Mouse (Mus musculus) forebrain, postnatal 0 days (tissue): ENCODE measurements around the gene Pik3r2. TPM values are rescaled to one million over a fixed set of nuclear protein-coding genes. Genes with fewer than 3 reads are reported as not detected.

Experiments used
- ATAC-seq: fragments of 200-750 bp; cut with Nextera tagmentation; 2 replicates; pipeline ENCODE4 v1.8.0; 2017; ENCODE audit warnings: mild to moderate bottlenecking, moderate library complexity
- DNase-seq: peaks from one replicate; pipeline ENCODE4 v3.0.0-alpha.2; 2015
- H3K27ac ChIP-seq: fragments of 300-500 bp; sonication (generic); 2 replicates; pipeline ENCODE4 v1.5.1; 2014; ENCODE audit warnings: low read depth, mild to moderate bottlenecking, antibody characterized with exemption, low read length, moderate library complexity, mixed read lengths
- H3K27me3 ChIP-seq: fragments of 300-500 bp; sonication (generic); 2 replicates; pipeline ENCODE4 v1.6.1; 2014; ENCODE audit warnings: mild to moderate bottlenecking, low read length, mixed read lengths; ENCODE audit not compliant: insufficient read depth
- H3K36me3 ChIP-seq: fragments of 300-500 bp; sonication (generic); 2 replicates; pipeline ENCODE4 v1.6.1; 2014; ENCODE audit warnings: mild to moderate bottlenecking, moderate library complexity; ENCODE audit not compliant: insufficient read depth
- H3K4me1 ChIP-seq: fragments of 300-500 bp; sonication (generic); 2 replicates; pipeline ENCODE4 v1.6.1; 2014; ENCODE audit warnings: antibody characterized with exemption; ENCODE audit not compliant: insufficient read depth
- H3K4me2 ChIP-seq: fragments of 300-500 bp; sonication (generic); 2 replicates; pipeline ENCODE4 v1.6.1; 2014; ENCODE audit warnings: low read depth, mild to moderate bottlenecking, moderate library complexity
- H3K4me3 ChIP-seq: fragments of 300-500 bp; sonication (generic); 2 replicates; pipeline ENCODE4 v1.5.1; 2014; ENCODE audit warnings: low read depth, low read length, mixed read lengths
- H3K9ac ChIP-seq: fragments of 300-500 bp; sonication (generic); 2 replicates; pipeline ENCODE4 v1.6.1; 2014; ENCODE audit warnings: mild to moderate bottlenecking
- H3K9me3 ChIP-seq: fragments of 300-500 bp; sonication (generic); 2 replicates; pipeline ENCODE4 v1.6.1; 2016; ENCODE audit warnings: low read length
- CTCF ChIP-seq: sonication (generic); IDR thresholded peaks from 2 replicates; pipeline ENCODE4 v1.5.1; 2016; ENCODE audit warnings: antibody characterized with exemption, control low read depth, low read depth
- WGBS: fragments of 180-500 bp; shearing (Covaris S2); extraction: QIAGEN DNeasy Blood & Tissue Kit; methylation state at CpG from one replicate; pipeline ENCODE4 v1.1.7; 2014; 5-methylcytosine and 5-hydroxymethylcytosine counted together
- polyA plus RNA-seq: library from polyadenylated mRNA; unstranded; fragments of >200 nt; fragmentation: Nextera tagmentation; extraction: Ambion mirVana; gene quantifications from 2 replicates; pipeline ENCODE4 v1.2.1, GENCODE M21; 2015
- total RNA-seq: library from RNA; depleted of rRNA; stranded (reverse); fragments of >200 nt; gene quantifications from 2 replicates; pipeline ENCODE4 v1.2.3, GENCODE M21; 2014

The Pik3r2 gene
- total and polyA plus RNA-seq, 2 experiments from 2014 or later = 147 to 170 TPM

- Histone ChIP-seq H3K9me3 (no peaks in the 10 kb centered on the region), H3K27ac (no peak overlapping the region)
- no peak for ATAC-seq
These were observed 18.9 kb upstream of the Pik3r2 start for GRCm38 (mm10) chr8:70795370-70795769.

GRCm38 (mm10) chr8:70794215-70794614, 17.7 kb upstream of the Pik3r2 start:
- Histone ChIP-seq H3K9me3 (no peaks in the 10 kb centered on the region), H3K4me1 (peaks cover 28% of the 10 kb centered on the region), H3K9ac (no peak overlapping the region), H3K36me3 (peaks cover 5% of the 10 kb centered on the region; the same call in 1 of the 2 replicates), H3K27me3 (no peaks in the 10 kb centered on the region; the same call in 1 of the 2 replicates), H3K4me2 (no peak overlapping the region), H3K27ac (0 out of 2 replicates have a peak overlapping the region, but pooled peaks have one; percentile 9), H3K4me3 (no peak overlapping the region)
- no peak for ATAC-seq
- DNase-seq = no peak
- WGBS = 90% methylated on average over 2 of the region's 2 CpGs
- no peak for TF ChIP-seq CTCF

More at GRCm38 (mm10) chr8:70795370-70795769, 18.9 kb upstream of the Pik3r2 start:
- no peaks in the 10 kb centered on the region; the same call in none of the 2 replicates for H3K27me3 ChIP-seq
- TF ChIP-seq CTCF = peak; percentile 39
- DNase-seq = no peak
- 89% methylated on average over 2 of the region's 2 CpGs for WGBS
- no peak overlapping the region for H3K4me2 ChIP-seq
- H3K9ac ChIP-seq = no peak overlapping the region
- H3K36me3 ChIP-seq = no peaks in the 10 kb centered on the region
- H3K4me3 ChIP-seq = no peak overlapping the region
- H3K4me1 ChIP-seq = peaks cover 28% of the 10 kb centered on the region

- under 1% methylated on average over 20 of the region's 20 CpGs for WGBS
- TF ChIP-seq CTCF = peak; percentile 37
- Histone ChIP-seq H3K9me3 (no peaks in the 10 kb centered on the region), H3K27me3 (no peaks in the 10 kb centered on the region), H3K9ac (peak overlapping the region; percentile 87), H3K4me2 (peak overlapping the region; percentile 85), H3K4me3 (peak overlapping the region; percentile 63), H3K36me3 (peaks cover 19% of the 10 kb centered on the region; the same call in 1 of the 2 replicates), H3K4me1 (peaks cover 19% of the 10 kb centered on the region), H3K27ac (peak overlapping the region; percentile 88)
- ATAC-seq = no peak
- DNase-seq = no peak
These were observed 16.2 kb upstream of the Pik3r2 start for GRCm38 (mm10) chr8:70792700-70793099.

GRCm38 (mm10) chr8:70791975-70792691, 15.6 kb upstream of the Pik3r2 start:
- peak overlapping the region; percentile 85 for H3K4me2 ChIP-seq
- no peak for TF ChIP-seq CTCF
- peak overlapping the region; percentile 63 for H3K4me3 ChIP-seq
- ATAC-seq = peak; percentile 88
- WGBS = 3% methylated on average over 58 of the region's 58 CpGs
- H3K27me3 ChIP-seq = no peaks in the 10 kb centered on the region
- peak overlapping the region; percentile 88 for H3K27ac ChIP-seq
- H3K36me3 ChIP-seq = peaks cover 24% of the 10 kb centered on the region
- H3K9ac ChIP-seq = peak overlapping the region; percentile 87
- peaks cover 19% of the 10 kb centered on the region for H3K4me1 ChIP-seq
- H3K9me3 ChIP-seq = no peaks in the 10 kb centered on the region
- DNase-seq = peak; percentile 96

- Histone ChIP-seq H3K36me3 (peaks cover 32% of the 10 kb centered on the region), H3K27me3 (no peaks in the 10 kb centered on the region), H3K4me1 (peaks cover 16% of the 10 kb centered on the region), H3K4me3 (peak overlapping the region; percentile 63), H3K27ac (no peak overlapping the region), H3K9me3 (no peaks in the 10 kb centered on the region), H3K9ac (peak overlapping the region; percentile 87), H3K4me2 (peak overlapping the region; percentile 85)
- ATAC-seq (no peak), DNase-seq (no peak)
- 78% methylated on average over 7 of the region's 7 CpGs for WGBS
- no peak for TF ChIP-seq CTCF
These were observed 14.8 kb upstream of the Pik3r2 start for GRCm38 (mm10) chr8:70791294-70791701.

- DNase-seq (no peak), ATAC-seq (no peak)
- Histone ChIP-seq H3K27ac (no peak overlapping the region), H3K27me3 (no peaks in the 10 kb centered on the region), H3K4me2 (peak overlapping the region; percentile 85), H3K36me3 (peaks cover 36% of the 10 kb centered on the region), H3K4me3 (0 out of 2 replicates have a peak overlapping the region, but pooled peaks have one; percentile 3), H3K9me3 (no peaks in the 10 kb centered on the region), H3K4me1 (peaks cover 12% of the 10 kb centered on the region), H3K9ac (peak overlapping the region; percentile 87)
- no peak for TF ChIP-seq CTCF
- 59% methylated on average over 8 of the region's 8 CpGs for WGBS
These were observed 14.3 kb upstream of the Pik3r2 start for GRCm38 (mm10) chr8:70790846-70791245.

- H3K9me3 ChIP-seq = no peaks in the 10 kb centered on the region
- H3K27ac ChIP-seq = no peak overlapping the region
- H3K4me1 ChIP-seq = peaks cover 12% of the 10 kb centered on the region
- WGBS = 85% methylated on average over 10 of the region's 10 CpGs
- peaks cover 48% of the 10 kb centered on the region for H3K36me3 ChIP-seq
- no peak for DNase-seq
- no peak for ATAC-seq
- no peaks in the 10 kb centered on the region for H3K27me3 ChIP-seq
- TF ChIP-seq CTCF = no peak
- no peak overlapping the region for H3K4me3 ChIP-seq
- H3K9ac ChIP-seq = no peak overlapping the region; the same call in 1 of the 2 replicates
- H3K4me2 ChIP-seq = no peak overlapping the region
These were observed 12.5 kb upstream of the Pik3r2 start for GRCm38 (mm10) chr8:70789046-70789445.
